Mouse (Mus musculus): ENCODE measurements around the gene Pik3ip1.

The Pik3ip1 gene

DNA sequence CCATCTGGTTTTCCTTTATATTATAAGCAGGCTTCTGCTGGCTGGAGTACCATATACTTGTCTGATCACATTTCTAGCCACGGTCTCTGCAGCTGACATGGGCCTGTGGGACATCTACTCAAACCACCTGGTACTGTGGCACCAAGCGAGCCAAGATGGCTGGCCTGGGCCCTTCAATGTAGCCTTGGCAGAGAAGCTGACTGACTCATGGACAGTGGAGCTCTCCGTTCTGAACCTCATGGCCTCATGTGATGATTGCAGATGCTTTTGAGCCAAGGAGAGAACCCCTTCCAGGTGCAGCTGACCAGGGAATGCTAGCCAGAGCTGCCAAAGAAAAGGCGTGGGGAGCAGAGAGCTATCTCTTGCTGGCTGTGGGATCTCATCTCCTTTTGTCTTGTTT, 24.4 kb upstream of the Pik3ip1 start:
- DNase-seq, result peak; percentile 7

DNA sequence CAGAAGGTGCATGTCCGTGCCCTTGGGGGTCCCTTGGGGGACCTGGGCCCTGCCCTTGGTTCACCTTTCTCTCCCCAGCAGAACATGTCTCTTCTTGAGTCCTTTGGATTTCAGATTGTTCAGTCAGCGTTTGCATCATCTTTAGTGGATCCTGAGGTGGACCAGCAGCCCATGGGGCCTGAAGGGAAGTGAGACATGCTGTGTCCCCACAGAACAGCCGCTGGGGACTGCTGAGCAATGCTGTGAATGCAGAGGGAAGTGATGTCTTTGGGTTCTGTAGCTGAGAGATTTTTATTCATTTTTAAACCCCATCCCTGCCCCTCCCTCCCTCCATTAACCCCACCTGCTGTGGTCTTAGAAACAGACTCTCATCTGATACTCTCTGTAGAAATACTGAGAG, 22.3 kb upstream of the Pik3ip1 start:
- no peak for DNase-seq

DNA sequence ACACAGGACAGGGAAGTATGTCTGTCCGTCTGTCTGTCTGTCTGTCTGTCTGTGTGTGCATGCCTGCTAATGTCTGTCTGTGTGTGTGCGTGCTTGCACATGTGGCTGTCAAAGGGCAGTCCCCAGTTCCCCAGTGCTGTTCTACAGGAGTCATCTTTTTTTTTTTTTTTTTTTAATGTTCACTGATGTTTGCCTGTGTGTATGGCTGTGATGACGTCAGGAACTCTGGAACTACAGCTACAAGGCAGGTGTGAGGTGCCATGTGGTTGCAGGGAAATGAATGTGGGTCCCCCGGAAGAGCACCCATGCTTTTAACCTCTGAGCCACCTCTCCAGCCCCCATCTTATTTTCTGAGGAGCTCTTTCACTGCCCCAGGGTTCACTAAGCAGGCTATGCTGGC, 20.3 kb upstream of the Pik3ip1 start:
- peak; percentile 49 for DNase-seq

DNA sequence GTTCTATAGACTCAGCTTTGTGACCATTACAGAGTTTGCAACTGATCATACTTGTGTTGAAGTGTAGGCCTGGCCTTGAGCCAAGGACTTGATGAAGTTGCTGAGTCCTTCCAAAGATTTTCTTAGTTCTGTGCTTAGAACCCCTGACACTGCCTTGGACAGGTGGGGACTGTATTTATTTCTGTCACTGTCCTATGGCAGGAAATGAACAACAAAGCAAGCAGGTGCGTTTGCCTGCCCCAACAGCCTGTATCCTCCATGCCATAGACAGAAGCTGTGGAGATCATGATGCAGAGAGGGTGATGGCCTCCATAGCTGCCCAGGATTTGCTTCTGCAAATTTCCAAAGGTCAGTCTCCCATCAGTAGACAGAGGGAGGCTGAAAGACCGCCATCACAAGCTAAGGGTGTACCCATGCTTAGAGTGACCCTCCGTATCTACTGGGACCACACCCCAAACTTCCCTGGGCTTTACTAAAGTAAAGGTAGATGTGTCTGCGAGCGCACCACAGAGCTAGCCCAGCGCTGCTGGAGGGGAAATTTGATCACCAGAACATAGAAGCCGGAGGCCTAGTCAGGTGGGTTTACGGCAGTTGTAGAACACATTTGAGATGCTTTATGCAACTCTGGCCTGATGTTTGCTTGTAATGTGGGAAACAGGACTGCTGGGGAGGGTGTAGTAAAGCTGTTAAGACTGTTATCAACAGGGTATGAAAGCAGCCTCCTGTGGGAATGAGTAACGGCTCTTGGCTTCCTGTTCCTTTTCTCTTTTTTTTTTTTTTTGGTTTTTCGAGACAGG, 19.2 kb upstream of the Pik3ip1 start:
- peak; percentile 51 for DNase-seq

DNA sequence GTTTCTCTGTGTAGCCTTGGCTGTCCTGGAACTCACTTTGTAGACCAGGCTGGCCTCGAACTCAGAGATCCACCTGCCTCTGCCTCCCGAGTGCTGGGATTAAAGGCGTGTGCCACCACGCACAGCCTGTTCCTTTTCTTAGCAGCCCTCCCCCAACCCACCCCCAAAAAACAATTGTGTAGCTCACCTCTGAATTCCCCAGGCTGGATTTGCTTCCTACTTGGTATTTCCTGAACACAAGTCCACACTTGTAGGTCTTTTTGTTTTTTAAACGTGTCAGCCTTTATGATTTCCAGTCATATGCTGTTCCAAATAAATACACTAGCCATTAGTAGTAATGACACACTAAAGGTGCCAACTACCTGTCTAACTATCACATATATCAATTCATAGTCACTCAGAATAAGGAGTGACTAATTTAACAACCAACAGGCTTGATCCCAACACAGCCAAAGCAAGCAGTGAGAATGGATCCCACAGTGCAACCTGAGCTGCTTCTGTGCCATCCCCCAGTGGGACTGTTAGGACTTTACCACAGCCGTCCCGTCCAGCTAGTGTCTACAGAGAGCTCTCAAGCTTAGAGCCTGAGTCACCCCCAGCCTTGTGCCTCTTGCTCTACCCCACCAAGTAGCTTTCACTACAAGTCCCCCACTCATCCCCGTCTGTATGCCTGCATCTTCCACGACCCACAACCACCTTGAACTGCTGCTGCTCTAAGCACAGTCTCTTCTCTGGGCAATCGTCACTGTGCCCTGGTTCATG, 18.4 kb upstream of the Pik3ip1 start:
- peak; percentile 38 for DNase-seq

DNA sequence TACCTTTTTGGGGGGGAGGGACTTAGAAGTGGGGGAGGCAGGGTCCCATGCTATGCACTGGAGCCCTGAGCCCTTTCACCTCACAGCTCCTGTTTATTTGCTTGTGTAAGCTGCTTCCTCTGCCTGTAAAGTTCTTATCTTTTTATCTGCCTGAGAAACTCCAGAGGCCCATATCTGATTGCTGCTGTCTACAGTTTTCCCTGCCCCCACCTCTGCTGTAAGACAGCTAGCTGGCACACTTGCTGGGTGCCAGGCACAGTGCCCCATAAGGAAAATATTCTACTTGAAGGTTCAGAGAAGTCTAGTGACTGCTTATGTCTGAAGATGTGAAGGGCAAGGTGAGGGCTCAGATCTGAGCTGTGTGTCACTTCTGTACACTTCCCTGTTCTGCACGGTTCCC, 16.9 kb upstream of the Pik3ip1 start:
- peak; percentile 58 for DNase-seq

DNA sequence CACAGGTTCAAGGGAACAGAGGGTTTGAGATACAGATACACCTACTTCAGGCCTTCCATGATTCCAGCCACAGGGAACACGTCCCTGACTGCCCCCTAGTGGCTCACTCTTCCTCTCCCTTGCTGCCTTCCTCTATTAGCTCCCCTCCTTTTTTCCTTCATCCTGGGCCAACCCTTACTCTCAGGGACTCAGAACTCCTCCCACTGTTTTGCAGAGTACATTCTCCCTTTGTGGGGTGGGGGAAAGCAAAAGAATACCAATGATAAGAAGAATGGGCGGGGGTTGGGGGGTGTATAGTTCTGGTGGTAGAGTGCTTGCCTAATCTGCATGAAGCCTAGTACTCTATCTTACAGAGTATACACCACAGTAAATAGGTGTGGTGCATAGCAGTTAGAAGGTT, 16.1 kb upstream of the Pik3ip1 start:
- DNase-seq, result peak; percentile 78

DNA sequence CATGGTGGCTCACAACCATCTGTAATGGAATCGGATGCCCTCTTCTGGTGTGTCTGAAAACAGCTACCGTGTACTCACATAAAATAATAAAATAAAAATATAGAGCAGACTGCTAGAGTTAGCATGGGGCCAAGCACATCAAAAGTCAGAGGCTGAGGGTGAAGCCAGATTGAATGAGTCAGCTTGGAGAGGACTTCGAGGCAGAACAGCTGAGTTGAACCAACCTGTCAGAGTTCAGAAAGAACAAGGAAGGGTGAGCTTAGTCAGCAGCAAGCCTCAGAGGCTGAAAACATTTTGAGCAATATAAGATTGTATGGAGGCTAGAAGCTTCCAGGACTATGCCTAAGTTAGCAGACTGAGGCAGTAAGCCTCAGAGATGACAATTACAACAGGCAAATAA, 11.9 kb upstream of the Pik3ip1 start:
- DNase-seq, result no peak

DNA sequence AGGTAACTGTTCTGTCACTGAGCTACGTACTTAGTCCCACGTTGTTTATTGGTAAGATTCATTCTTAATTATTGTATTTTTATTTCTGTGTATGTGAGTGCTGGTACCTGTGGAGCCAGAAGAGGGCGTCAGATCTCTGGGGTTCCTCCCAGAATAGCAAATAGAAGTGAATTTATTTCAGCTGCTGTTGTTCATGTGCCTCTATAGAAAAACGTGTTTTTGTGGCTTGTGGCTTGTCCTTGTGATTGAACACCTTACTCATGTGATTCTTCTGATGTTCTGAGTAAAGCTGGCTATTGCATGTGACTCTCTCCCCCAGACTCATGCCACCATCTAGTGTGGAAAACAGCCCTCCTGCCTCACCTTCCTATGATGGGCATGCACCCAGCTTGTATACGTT, 1.9 kb upstream of the Pik3ip1 start:
- peak; percentile 63 for DNase-seq

DNA sequence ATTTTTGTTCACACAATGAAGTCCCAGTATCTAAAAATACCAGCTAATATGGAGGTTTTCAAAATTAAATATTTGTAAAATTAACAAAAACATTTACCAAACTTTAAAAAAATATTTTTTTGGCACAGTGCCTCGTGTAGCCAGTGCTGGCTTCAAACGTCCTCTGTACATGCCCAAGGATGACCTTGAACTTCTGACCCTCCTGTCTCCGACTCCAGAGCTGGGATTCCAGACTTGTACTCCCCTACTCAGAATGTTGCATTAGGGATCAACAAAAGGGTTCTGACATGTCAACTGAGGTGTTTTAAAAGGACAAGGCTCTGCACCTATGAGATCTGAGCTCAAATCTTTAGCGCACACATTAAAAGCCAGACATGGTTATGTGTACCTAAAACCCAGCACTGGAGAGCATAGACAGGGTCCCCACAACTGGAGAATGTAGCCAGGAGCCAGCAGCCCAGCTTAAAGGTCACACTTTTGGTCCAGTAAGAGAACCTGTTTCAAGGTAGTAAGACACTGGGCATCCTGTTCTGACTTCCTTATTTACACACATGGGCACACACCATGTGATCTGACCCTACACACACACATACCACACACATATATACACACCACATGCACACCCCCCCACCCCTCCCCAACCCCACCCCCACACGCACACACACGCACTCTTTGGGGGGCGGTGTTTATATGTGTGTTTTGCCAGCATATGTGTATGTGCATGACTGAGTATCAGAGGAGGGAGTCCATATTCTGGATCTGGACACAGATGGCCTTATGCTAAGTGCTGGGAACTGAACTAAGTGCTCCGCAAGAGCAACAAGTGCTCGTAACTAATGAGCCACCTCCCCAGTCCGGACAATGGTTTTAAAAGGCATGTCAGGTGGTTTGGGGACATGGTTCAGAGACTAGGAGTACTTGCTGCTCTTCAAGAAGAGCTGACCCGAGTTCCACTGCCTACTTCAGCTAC, 1.1 kb upstream of the Pik3ip1 start:
- DNase-seq, result peak; percentile 24

DNA sequence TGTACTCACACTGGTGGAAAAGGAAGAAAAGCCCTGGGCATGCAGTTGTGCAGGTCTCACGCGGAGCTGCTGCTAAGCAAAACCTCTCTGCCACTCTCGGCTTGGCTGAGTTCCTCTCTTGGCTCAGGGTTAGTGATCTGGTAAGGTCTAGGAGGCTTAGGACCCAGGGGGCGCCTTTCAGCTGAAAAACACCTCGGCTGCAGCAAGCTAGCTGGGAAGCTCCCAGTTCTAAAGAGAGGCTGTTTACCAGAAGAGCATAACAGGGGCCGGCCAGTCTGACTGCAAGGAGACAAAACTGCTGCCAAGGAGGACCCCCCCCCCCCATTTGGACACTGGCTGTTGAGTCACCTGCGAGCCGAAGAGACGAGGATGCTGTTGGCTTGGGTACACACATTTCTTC, 365 bp downstream of the Pik3ip1 start:
- DNase-seq, result peak; percentile 92

DNA sequence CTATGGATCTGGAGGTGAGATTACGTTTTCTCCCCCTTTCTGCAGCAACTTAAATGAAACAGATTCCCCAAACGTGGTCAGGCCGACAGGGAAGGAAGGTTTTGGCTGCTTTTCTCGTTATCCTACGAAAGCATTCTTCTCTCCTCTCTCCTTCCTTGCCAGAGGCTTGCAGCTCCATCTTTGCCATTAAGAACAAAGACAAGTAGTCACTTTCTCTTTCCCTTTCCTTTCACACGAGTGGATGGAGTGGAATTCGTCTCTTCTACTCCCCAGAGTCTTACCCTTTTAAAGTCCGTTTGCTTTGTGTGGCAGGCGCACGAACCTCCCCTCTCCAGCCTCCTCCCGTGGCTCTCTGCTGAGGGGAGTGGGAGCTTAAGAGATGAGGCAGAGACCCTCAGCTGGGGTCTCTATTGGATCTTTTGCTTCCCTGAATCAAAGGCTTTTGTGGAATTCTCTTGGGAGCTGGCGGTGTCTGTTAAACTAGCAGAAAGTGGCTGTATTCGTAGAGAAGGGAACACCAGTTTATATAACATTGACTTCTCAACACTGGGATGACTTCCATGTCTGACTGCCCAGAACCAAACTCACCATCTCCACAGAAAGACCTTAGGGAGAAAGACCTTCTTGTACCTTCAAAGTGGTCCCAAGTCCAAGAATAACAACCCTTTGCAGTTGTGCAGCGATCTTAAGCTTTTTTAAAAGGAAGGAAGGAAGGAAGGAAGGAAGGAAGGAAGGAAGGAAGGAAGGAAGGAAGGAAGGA, 970 bp downstream of the Pik3ip1 start:
- peak; percentile 54 for DNase-seq

DNA sequence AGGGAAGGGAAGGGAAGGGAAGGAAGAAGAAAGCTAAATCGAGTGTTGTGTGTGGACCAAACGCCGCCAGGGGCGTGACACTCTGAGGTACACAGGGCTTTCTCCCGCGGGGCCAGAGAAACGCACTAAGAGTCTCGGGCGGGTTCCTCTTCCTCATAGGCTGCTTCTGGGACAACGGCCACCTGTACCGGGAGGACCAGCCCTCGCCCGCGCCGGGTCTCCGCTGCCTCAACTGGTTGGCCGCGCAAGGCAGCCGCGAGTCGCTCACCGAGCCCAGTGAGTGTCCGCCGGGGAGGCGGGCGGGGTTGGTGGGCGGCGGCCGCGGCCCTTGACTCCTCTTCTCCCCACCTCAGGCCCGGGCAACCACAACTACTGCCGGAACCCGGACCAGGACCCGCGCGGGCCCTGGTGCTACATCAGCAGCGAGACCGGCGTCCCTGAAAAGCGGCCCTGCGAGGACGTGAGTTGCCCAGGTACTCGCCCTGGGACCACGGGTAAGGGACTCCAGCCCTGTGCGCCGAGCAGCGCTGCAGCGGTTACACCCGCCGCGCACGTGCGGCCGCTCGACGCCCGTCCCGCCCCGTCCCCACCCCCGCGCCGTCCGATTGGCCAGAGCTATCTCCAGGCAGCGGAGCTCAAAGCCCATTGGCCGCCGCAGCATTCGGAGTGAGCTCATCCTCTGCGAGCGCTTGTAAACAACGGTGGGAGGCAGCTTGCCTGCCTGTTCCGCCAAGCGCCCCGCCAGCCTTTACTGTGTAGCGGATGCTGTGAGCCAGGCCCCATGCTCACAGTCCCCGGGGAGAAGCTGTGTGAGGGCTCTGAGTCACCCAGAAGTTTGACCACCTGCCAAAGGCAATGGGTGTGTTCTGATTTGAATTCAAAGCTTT, 1.8 kb downstream of the Pik3ip1 start:
- peak; percentile 95 for DNase-seq

DNA sequence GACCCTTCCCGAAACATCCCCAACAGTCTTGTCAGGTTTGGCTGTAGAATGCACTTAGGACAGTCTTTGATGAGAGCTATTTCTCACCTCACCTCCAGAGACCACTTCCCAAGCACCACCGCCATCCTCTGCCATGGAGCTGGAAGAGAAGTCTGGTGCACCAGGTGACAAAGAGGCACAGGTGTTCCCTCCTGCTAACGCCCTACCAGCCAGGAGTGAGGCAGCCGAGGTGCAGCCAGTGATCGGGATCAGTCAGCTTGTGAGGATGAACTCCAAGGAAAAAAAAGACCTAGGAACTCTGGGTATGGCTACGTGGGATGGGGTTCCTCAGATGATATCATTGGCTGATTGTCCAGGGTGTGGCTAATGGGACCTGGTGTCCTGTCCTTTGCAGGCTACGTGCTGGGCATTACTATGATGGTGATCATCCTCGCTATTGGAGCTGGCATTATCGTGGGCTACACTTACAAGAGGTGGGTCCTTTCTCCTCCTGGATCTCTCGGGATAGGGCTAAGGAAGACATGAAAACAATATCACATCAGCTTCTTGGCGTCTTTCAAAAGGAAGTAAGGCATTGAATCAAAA, 3.0 kb downstream of the Pik3ip1 start:
- peak; percentile 26 for DNase-seq

DNA sequence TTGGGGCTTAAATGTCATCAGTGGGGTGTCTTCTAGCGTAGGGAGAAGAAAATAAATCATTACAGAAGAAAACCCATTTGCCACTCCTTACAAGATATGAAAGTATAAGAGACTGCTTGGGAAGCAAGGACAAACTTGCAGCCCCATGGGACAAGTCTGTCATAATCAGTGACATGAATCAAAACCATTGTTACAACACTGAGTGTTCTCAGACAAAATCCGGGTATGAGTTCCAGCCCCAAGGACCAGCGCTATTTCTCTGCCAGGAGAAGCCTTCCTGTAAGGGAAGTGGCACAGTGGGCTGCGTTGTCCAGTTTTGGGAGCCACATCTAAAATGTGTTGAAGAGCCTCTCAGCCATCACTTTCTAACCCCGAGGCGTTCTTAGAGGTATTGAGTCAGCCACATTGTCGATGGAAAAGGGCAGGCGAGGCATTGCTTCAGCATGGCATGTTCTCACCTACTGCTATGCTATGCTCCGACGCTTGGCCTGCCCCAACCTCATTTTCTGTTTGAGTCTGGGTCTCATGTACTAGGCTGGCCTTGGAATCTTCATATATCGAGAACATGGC, 4.0 kb downstream of the Pik3ip1 start:
- no peak for DNase-seq

DNA sequence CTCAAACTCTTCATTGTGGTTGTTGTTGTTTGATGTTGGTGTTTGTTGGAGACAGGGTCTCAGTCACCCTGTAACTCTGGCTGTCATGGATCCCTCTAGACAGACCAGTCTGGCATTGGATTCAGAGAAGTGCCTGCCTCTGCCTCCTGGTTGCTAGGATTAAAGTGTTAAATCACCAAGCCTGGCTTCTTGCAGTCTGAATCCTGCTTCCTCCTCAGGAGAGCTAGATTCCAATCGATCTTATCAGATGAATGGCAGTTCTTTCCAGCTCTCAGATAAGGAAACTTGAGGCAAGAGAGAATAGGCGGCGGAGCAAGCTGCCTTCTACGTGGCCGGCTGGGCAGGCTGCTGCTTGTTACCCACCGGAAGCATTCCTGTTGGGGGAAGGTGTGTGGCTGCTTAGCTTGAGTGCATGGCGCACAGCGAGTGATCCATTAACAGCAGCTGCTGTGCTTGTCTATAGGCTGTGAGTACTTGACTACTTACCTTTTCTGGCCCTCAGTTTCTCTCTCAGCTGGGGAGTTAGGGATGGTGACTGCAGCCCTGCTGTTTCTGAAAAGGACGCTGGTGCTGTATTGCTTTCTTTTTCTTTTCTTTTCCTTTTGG, 4.6 kb downstream of the Pik3ip1 start:
- DNase-seq, result peak; percentile 68

DNA sequence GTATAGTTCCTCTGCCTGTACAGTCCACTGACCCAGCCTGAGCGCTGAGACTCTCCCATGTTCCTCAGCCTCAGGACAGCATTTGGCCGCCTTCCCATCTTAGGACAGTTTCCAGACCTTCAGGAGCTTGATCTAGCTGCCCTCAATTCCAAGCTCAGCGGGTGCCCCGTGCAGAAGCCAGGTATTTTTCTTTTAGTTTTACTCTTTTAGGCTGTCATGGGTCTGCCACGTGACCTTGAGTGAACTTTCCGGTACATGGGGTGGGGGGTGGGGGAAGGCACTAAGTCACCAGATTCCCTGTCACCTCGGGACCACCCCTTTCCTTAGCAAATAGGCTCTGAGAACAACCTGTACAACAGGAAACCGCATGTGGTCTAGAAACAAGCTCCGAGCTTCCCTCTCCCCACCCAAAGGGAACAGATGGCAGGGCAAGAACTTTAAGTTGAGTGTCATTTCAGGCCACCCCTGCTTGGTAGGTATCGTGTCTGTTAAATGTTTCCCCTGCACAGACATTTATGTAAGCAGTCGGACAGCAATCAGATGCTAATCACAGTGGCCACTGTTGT, 5.5 kb downstream of the Pik3ip1 start:
- peak; percentile 72 for DNase-seq

DNA sequence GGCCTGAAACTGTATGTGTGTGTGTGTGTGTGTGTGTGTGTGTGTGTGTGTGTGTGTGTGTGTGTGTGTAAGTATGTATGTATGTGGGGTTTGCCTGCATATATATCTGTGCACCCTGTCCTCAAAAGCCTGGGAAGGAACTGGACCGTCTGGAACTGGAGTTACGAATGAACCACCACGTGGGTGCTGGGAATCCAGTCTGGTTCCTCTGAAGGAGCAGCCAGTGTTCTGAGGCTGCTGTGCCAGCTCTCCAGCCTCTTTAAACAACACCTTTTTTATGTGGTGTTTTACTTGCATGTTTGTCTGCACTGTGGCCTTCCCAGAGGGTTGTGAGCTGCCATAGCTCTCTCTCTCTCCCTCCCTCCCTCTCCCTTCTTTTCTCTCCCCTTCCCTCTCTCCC, 6.4 kb downstream of the Pik3ip1 start:
- DNase-seq, result peak; percentile 45

DNA sequence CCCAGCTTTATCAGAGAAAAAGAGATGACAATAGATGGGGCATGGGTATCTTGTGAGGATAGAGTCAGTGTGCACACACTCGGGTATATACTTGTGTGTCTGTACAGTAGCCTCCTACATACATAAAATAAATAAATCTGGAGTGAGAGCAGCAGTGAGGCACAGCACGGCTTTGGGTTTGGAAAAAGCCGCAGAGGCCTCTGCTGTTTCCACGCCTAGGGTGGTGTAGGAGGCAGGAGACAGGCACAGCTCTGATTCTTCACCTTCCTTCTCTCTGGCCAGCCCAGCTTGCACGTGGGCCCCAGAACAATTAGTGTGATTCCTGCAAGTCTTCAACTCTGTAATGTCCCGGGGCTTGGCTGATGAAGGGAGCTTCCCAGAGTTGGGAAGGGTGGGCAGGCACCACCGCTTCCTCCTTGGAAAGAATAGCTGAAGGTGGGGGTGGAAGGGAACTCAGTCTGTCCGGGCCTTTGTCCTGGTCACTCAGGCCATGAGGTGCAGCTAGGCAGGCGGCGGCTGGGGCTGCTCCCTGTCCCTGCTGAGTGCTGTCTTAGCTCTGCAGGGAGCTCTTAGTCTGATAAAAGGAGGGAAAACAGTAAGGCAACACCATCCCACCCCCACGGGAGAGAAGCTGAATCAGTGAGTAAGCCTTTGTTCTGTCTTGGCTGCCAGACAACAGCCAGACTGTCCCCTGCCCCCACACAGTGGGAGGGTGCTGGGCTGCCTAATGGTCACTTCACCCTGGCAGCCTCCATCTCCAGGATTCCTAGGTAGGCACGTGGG, 7.2 kb downstream of the Pik3ip1 start:
- peak; percentile 49 for DNase-seq

Measured in thymus, postnatal 4 days (tissue).